Mouse (Mus musculus) embryo, embryonic 11.5 days (tissue): ENCODE data around the gene Gpr156.
"Not testable (repeated sequence)": the region's sequence is repeated elsewhere in the genome, so short reads cannot be mapped to it uniquely, and the experiment has no call there.

Experiments used
- DNase-seq: peaks from one replicate; pipeline ENCODE4 v3.0.0-alpha.2; 2012; ENCODE audit warnings: low read depth, low spot score

Gpr156 gene

DNA sequence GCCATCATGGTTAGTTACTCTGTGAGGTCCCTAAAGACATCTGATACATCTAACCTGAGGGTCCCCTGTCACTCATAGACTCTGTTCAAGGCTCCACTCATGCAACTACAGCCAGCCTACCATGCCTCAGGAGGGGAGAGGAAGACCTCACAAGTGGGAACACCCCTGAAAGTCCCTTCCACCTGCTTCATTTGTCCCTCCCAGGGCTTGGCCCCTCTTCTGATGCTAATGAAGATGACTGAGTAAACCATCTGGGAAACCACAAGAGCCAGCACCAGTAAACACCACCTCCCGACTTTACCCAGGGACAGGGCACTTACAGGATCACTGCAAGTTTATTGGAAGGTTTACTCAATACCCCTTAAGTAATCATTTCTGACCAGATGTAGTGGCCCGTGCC, 85.5 kb downstream of the Gpr156 start:
- DNase-seq: no peak

DNA sequence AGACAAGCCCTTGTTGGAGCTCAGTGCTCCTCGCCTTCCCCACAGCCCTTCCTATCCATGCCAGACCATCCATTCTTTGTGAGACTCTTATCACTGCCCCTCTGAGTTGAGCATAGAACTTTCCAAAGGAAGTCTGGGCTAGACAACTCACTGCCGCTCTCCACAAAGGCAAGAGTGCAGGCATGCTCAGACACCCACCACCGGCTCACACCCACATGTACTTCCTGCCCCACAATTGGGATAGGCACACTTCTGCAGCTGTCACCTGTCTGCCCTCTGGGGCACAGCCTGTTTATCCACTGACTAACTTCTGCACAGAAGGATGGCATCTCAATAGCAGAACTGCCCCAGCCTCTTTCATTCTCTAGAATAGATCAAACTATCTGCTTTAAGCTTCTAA, 86.2 kb downstream of the Gpr156 start:
- no peak for DNase-seq

DNA sequence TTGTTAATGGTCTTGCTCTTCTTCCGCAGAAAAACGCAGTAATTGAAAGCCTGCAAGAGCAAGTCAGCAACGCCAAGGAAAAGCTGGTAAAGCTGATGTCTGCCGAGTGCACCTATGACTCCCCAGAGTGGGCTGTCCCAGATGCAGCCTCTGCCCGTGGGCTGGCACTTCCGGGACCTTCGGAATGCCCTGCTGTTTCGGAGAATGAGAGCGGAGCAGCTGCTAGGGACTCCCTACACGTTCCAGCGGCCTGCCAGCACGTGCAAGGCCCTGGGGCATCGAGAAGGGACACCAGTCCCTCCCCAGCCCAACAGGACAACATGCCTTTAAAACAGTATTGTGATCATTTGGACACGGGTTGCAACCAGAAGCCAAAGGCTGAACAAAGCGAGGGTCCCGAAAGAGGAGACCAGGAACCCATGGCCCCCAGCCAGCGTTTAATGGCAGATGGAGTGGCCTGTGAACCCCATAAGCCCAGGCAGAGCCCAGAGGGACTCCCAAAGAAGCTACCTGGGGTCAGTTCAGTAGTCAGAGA, 88.3 kb downstream of the Gpr156 start:
- no peak for DNase-seq

DNA sequence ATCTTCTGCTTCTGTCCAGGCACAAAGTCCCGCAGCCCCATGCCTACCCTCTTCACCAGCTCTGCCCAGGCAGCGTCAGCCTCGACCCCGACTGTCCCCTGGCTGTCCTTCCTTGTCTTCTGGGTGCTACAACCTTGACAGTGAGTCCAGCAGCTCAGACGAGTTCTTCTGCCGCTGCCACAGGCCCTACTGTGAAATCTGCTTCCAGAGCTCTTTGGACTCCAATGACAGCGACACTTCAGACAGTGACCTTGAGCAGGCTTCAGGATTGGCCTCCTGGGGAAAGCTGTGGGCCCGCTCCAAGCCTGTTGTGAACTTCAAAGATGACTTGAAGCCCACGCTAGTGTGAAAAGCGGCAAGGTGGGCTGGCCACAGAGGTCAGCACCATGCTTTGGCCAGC, 89.2 kb downstream of the Gpr156 start:
- DNase-seq: no peak

DNA sequence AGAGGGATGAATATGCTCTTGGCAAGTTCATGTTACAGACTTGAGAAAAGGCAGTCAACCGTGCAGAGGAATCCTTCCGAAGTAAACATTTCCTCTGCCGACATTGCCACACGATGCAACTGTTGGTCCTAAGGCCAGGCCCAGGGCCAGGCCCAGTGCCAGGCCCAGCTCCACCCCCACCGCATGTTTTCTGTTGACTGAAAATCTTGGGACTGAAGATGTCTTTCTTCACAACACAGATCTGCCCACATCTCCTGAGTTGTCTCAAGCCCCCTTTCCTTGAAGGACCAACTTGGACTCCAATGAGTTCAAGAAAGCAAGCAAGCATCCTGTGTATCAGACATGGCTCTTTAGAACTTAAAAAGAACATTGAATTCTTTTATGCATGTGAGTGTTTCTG, 92.1 kb downstream of the Gpr156 start:
- no peak for DNase-seq

DNA sequence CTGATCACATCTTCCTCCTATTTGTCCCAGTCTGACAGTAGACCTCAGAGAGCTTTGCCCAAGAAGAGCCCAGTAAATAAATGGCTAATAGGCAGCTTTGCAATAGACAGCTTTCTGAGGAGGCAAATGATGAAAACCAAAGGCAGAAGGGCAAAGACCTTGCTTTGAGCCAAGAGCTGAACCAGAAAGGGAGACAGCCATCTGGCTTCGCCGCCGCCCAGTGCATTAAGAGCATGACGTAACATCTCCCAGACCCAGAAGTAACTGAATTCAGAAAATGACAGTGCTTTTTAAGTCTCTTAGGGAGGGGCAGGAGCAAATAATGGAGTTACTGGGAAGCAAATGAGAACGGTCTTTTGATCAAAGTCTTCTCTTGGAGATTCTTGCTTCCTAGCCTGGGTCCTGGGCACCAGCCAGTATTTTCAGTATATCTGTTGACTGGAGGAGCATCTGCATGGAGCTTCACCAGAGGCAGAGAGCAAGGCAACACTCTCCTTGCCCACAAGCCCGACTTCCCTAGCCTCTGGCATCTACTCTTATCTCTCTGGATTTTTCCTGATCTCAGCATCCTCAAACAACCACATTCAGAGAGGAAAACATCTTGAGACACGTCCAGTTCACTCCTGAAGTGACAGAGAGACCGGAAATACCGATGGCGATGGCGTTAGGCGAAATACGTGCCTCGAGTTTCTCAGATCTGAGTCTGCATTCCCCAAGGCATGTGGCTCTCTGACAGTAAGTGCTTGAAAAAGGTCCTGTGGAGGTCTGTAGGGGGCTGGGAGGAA, 92.9 kb downstream of the Gpr156 start:
- DNase-seq: no peak

DNA sequence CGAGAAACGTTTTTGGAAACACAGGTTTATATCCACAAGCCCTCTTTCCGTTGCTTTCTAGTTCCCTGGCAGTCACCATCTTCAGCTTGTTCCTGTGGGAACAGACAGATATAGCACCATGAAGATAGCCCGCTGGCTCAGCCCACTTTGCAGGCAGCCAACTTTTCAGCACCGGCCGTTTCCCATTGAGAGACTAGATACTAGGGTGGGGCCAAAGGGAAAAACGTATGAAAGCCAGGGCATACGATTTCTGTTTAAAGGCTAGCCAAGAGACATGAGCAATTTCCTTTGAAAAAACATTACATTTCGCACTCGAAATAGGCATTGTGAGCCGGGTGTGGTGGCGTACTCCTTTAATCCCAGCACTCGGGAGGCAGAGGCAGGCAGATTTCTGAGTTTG, 95.2 kb downstream of the Gpr156 start:
- no peak for DNase-seq

DNA sequence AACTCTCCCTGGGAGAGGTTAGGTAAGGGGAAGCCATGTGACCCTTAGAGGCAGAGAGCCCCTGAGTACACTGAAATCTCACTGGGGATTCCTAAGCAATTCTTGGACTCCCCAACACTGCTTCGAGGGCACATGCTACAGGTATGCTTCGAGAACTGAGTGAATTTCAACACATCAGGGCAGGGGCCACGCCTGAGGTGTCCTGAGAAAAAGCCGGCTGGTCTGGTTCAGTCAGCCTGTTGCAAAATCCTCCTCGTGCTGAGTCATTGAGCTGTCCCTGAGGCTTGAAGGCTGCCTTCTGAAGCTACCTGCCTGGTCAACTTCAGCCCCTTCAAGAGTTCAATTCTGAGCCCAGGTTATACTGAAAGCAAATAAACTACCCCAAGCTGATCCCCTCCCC, 96.1 kb downstream of the Gpr156 start:
- DNase-seq: no peak

DNA sequence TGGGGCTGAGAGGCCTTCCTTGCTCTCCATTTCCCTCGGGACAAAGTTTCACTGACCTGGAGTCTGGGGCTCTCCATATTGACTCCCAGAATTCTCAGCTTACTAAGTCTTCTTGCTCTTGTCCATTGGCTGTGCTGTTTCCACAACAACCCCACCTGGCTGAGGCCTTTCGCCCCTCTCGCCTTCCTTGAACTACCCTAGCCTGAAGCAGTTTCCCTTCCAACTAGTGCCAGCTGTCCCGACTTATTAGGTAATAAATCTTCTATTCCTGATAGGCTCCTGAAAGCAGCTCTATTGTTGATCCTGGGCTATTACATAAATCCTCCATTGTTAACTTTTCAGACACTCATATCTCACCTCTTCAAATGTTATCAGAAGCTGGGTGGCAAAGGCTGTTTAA, 96.6 kb downstream of the Gpr156 start:
- no peak for DNase-seq

DNA sequence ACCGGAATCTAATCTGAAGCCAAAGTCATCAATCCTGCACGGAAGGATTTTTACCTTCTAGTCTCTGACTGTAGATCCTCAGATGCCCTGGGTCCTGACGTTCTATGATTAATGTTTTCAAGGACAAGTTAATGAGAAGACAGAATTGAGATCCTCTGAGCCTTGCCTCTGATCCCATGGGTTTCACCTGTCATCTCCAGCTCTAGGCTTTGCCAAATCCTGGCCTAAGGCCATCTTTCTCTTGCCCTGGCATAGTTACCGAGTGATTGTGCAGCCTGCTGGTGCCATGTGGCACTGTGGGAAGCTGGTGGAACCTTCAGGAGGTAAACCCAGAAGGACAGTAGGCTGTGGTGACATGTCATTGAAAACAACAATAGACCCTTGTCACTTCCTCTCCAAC, 98.7 kb downstream of the Gpr156 start:
- no peak for DNase-seq

DNA sequence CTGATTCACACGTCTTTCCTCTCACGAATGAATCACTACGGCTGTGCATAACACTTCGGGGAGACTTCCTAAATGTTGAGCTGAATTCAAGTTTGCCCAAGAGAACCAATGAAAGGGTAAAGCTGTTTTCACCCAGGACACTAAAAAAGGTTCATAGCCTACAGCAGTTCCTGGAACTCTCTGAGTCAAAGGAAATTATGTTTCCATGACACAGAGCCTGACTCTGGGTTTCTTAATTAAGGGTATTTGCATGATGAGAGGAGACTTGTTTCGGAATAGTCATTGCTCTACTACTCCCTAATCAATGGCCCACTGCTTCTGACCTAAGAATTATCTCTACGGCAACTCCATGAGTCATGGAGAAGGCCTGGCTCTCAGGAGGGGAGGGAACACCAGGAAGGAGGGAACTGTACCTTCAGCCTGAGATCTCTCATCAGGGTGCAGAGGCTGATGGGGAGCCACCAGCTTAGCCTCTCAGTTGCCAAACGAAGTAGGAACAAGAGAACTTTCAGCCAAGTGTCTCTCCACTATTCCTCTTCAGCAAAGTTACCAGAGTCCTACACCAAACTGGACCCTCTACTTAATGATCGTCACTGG, 100.7 kb downstream of the Gpr156 start:
- DNase-seq: no peak

DNA sequence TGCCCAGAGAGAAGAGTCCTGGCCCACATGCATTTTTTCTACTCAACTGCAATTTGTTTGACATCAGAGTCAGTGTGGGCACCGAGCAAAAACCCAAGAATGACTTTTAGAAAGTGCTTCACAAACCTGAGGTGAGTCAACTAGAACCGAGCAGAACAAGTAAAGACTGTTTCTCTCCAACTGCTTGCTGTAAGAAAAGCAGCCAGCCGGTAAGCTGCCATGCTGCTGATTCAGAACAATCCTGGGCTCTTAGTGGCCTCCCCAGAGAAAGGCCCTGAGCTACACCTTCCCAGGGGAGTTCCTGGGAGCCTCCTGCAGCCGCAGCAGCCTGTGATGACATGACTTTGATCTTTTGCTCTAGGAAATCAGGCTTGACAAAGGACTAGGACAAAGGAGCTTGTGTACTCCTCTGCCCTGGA, 101.7 kb downstream of the Gpr156 start:
- no peak for DNase-seq

DNA sequence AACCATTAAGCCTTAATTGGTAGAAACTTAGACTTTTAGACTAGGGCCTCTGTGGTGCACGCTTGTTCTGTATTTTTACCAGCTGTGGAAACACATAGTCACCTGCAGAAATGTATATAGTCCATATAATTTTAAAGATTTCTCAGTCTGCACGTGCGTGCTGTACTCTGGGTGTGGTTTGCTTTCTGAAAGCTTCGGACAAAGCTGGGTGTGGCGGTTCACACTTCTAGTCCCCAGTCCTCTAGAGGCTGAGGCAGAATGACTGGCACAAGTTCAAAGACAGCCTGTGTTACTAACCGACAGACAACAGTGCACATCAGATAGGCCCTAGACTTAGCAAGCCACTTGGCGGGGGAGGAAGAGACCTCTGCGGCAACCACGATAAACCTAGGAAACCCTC, 116.3 kb downstream of the Gpr156 start:
- no peak for DNase-seq

DNA sequence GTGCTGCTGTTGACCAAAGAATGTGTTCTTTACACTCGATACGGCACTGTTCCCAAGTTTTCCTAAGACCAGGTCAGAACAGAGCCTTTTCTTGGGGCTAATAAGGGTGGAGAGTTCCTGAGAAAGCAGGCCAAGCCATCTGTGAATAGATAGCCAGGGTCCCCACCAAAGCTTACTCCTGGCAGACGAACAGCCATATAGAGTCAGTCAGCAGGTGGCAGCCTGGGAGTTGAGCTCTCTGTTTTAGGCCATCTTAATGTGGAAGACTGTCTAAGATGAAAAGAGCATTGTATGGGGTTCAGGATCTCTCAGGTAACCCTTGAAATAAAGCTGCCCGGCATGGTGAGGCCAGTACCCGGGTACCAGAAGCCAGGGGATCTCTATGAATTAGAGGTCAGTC, 116.8 kb downstream of the Gpr156 start:
- DNase-seq: no peak

DNA sequence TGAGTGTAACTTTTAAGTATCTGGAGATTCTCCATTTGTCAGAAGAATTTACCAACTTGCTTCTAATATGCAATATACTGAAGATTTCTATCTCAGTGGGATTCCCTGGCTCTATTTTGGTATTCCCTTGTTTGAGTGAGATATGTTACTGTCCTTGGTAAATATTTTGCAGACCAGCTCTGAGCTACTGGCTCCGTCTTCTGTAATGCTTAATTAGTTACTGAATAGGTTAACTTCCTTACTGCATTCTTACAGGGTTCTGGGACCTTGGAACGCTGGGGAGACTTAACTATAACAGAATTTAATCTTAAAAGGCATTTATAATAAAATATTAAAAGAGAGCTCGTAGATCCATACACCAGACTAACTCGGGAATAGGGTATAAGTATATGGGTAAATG, 121.8 kb downstream of the Gpr156 start:
- DNase-seq: not testable (repeated sequence)

DNA sequence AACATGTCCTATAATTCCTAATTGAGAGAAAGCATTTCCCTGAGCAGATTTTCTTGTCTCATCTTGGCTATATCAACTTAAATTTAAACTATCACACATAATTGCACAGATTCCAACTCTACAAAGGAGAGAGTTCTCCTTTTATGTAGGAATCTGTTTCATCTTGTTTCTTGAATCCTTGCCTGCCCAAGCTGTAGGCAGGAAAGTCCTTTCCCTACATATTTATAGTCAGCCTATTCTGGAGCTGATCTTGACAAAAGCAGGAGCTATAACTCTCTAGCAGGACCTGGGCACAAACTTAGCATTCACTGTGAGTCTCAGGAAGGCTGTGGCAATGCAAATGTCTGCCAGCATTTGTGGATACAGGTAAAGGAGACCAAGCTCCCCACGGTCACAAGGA, 125.9 kb downstream of the Gpr156 start:
- DNase-seq: no peak

DNA sequence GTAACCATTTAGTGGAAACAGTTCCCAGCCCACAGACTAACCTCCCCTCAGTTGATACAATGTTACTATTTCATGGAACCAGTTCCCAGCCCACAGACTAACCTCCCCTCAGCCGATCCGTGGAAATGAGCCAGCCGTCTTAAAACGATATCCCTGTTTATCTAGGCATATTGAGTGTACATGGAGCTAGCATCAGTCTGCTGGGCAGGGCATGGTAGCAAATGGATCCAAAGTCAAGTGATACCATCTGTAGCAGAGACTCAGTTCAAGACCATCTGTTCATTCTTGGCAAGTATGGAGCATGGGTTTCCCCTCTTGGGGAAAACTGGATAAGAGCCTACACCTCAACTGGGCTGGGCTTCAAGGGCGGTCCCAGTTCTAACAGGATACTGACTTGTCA, 128.3 kb downstream of the Gpr156 start:
- no peak for DNase-seq

DNA sequence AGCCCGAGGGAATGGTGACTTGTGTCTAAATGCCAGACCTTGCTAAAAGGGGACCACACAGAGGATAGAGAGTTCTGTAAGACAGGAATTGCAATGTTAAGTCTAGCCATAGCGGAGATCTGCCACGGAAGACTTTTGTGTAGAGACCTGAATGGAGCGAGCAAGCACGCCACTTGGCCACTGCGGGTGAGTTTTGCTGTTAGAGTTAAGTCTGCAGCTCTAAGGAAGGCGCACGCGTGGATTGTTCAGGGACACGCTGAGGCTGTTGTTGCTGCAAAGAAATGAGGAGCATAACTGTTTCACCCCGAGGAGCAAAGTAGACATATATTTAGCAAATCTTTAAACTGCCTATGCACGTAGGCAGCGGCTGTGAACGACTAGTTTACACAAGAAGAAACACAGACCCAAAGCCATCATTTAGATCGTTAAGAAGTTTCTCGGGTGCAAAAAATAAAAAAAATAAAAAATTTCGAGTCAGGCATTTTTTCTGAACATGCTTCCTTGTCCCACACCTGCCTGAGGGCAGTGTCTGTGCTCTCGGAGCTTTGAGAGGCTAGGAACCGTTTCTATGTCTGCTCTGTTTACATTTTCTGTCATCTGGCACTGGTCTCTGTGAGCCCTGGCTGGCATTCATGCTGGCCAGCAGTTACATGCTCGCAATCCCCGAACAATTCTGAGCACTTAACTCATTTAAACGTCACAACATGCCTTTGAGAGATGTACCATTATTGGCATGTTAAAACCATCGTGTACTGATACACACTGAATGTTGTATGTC, 131.7 kb downstream of the Gpr156 start:
- no peak for DNase-seq
